Mouse (Mus musculus): ENCODE measurements at regions not wholly inside any gene's neighbourhood (a gene's known extent, or its start where the extent isn't known, plus 50 kb on each side); places are given as distances from the start of the nearest gene placed in this dataset.

DNA sequence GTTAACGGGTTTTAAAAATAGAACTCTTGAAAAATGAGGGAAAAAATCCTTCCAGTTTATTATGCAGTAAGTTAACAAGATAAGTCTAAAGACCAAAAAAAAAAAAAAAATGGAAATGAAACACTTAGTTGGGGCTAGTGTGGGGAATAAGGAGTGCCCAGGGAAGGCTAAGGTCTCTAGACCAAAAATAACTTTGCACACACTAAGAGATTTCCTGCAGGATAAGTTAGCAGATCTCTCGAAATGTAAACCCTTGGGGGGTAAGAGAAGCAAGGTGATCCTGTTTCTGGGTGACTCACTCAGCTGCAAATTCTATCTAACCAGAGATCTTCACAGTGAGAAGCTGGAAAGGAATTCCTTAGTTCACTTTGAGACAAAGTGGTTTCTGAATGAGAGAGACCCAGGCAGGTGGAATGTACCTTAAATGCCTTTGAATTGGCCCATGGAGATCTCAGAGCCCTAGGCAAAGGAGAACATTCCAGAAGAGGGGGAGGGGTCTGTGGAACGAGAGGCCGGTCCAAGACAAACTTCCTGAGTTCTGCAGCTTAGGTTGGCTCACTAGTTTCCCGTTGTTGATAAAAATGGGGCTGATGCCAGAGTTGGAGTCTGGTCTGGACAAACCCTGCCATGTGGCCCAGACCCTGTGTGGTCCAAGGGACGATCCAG lies 126.8 kb upstream of the Adgrl2 start:
- in situ Hi-C loops (cut with MboI; ENCODE audit: low pct_ligation_motif_present, low pct_unique_long_range_greater_than_20kb, low sequenced_read_pairs), result no loop called here
- H3K27me3 ChIP-seq (replicated peaks), result no peaks in the 10 kb centered on the region
- no peak for DNase-seq (ENCODE audit: extremely low read depth)
- no peaks in the 10 kb centered on the region for H3K9me3 ChIP-seq (replicated peaks; ENCODE audit: low read length)
- no peak overlapping the region for H3K27ac ChIP-seq (ENCODE audit: insufficient read depth, low read depth)
- no peaks in the 10 kb centered on the region for H3K4me1 ChIP-seq (ENCODE audit: control insufficient read depth in 1 of 2, insufficient read depth in 2 of 2)
- dilution Hi-C loops (cut with MboI; ENCODE audit: extremely low pct_ligation_motif_present, extremely low pct_unique_long_range_greater_than_20kb, low sequenced_read_pairs), result no loop called here
- H3K4me2 ChIP-seq (ENCODE audit: insufficient read depth, low read depth, poor library complexity, severe bottlenecking), result no peak overlapping the region
- H3K36me3 ChIP-seq (replicated peaks in 1 of 2; ENCODE audit: control insufficient read depth in 1 of 2, insufficient read depth in 1 of 2, low read length in 1 of 2), result no peaks in the 10 kb centered on the region
- H3K9ac ChIP-seq (ENCODE audit: insufficient read depth, low read depth), result no peak overlapping the region
- no peak for TF ChIP-seq RAD21 (IDR thresholded peaks at IDR 0.05; ENCODE audit: low read depth, low read length)
- no peak for TF ChIP-seq MAZ (IDR thresholded peaks at IDR 0.05; ENCODE audit: low read depth, low read length)
- TF ChIP-seq MEF2A (IDR thresholded peaks at IDR 0.05; ENCODE audit: borderline replicate concordance, low read depth, low read length), result no peak
- TF ChIP-seq KAT2A (IDR thresholded peaks at IDR 0.05; ENCODE audit: insufficient replicate concordance, low read length), result no peak
- TF ChIP-seq GABPA (IDR thresholded peaks at IDR 0.05; ENCODE audit: insufficient replicate concordance, low read depth, low read length), result no peak
- no peak for TF ChIP-seq POLR2A (IDR thresholded peaks at IDR 0.05; ENCODE audit: low read depth, low read length)
- TF ChIP-seq MYC (IDR thresholded peaks at IDR 0.05; ENCODE audit: low read depth, low read length), result no peak
- TF ChIP-seq JUN (IDR thresholded peaks at IDR 0.05; ENCODE audit: insufficient read depth, low read depth, low read length), result no peak
- no peak for TF ChIP-seq ZKSCAN1 (IDR thresholded peaks at IDR 0.05; ENCODE audit: borderline replicate concordance, low read depth, low read length)
- no peak overlapping the region for H3K4me3 ChIP-seq (replicated peaks in 1 of 3; ENCODE audit: low read depth in 2 of 3, low read length in 2 of 3, poor library complexity in 1 of 3)
- H3K79me2 ChIP-seq (replicated peaks; ENCODE audit: control insufficient read depth, extremely low read depth, insufficient read depth, poor library complexity, severe bottlenecking), result no peaks in the 10 kb centered on the region

DNA sequence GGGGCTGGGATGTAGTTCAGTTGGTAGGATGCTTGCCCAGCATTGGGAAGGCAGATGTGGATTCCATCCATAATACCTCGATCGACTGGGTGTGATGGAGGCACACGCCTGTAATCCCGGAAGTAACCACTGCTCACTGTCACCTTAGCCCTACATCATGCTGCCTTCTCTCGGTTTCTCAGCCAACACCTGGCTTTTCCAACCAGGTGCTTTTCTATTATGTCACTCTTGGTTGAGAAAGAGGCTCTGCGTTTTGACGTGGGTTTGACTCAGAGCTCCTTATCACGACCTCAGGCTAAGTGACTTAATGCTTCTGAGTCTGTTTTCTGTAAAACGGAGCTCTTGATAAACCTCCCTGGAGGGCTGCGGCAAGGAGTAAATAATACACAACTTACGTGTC lies 126.2 kb upstream of the Adgrl2 start:
- Histone ChIP-seq H3K79me2 (replicated peaks; ENCODE audit: control insufficient read depth, extremely low read depth, insufficient read depth, poor library complexity, severe bottlenecking) (no peaks in the 10 kb centered on the region), H3K4me2 (ENCODE audit: insufficient read depth, low read depth, poor library complexity, severe bottlenecking) (no peak overlapping the region), H3K27me3 (replicated peaks) (no peaks in the 10 kb centered on the region), H3K36me3 (replicated peaks in 1 of 2; ENCODE audit: control insufficient read depth in 1 of 2, insufficient read depth in 1 of 2, low read length in 1 of 2) (no peaks in the 10 kb centered on the region), H3K9me3 (replicated peaks; ENCODE audit: low read length) (no peaks in the 10 kb centered on the region), H3K27ac (ENCODE audit: insufficient read depth, low read depth) (no peak overlapping the region), H3K9ac (ENCODE audit: insufficient read depth, low read depth) (no peak overlapping the region), H3K4me1 (ENCODE audit: control insufficient read depth in 1 of 2, insufficient read depth in 2 of 2) (no peaks in the 10 kb centered on the region), H3K4me3 (replicated peaks in 1 of 3; ENCODE audit: low read depth in 2 of 3, low read length in 2 of 3, poor library complexity in 1 of 3) (no peak overlapping the region)
- in situ Hi-C loops (cut with MboI; ENCODE audit: low pct_ligation_motif_present, low pct_unique_long_range_greater_than_20kb, low sequenced_read_pairs) (no loop called here), dilution Hi-C loops (cut with MboI; ENCODE audit: extremely low pct_ligation_motif_present, extremely low pct_unique_long_range_greater_than_20kb, low sequenced_read_pairs) (no loop called here)
- TF ChIP-seq MEF2A (IDR thresholded peaks at IDR 0.05; ENCODE audit: borderline replicate concordance, low read depth, low read length), result no peak
- no peak for TF ChIP-seq ZNF384 (IDR thresholded peaks at IDR 0.05; ENCODE audit: low read depth, low read length)
- no peak for TF ChIP-seq SMC3 (IDR thresholded peaks at IDR 0.05; ENCODE audit: low read depth, low read length)
- no peak for TF ChIP-seq RAD21 (IDR thresholded peaks at IDR 0.05; ENCODE audit: low read depth, low read length)
- TF ChIP-seq ELF1 (IDR thresholded peaks at IDR 0.05; ENCODE audit: low read depth, low read length), result no peak
- no peak for TF ChIP-seq MAFK (IDR thresholded peaks at IDR 0.05; ENCODE audit: insufficient replicate concordance, low read length)
- no peak for TF ChIP-seq CHD1 (IDR thresholded peaks at IDR 0.05; ENCODE audit: low read depth, low read length)
- no peak for TF ChIP-seq ZC3H11A (IDR thresholded peaks at IDR 0.05; ENCODE audit: low read depth, low read length)
- TF ChIP-seq EP300 (IDR thresholded peaks at IDR 0.05; ENCODE audit: low read length), result no peak
- TF ChIP-seq BHLHE40 (IDR thresholded peaks at IDR 0.05; ENCODE audit: low read depth, low read length), result no peak
- DNase-seq (ENCODE audit: extremely low read depth), result no peak
